Mouse (Mus musculus): ENCODE results near the gene Adarb1.

The Adarb1 gene

DNA sequence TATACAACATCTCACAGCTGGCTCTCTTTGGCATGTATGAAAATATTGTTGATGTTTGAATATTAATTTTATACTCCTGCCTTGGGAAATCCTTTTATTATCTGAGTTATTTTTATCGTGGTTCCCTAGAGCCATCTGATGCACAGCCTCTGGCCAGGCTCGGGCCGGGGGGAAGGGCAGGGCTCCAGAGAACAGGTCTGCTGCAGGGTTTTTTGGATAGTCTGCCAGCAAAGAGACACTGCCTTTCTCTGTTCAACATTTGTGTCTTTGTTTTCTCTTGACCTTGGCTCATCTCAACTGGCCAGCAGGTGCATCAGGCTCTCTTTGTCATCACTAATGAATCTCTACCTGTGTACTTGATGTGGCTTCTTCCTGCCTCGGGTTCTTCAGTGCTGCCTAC lies 32.3 kb downstream of the Adarb1 start:
- in situ Hi-C loops (cut with MboI, MseI) = no loop called here

- in situ Hi-C loops (cut with MboI, MseI) = no loop called here
These were observed 35.0 kb downstream of the Adarb1 start for GRCm38 (mm10) chr10:77383045-77383444.

GRCm38 (mm10) chr10:77381191-77381590 lies 36.9 kb downstream of the Adarb1 start:
- in situ Hi-C loops (cut with MboI, MseI) = no loop called here

GRCm38 (mm10) chr10:77380716-77381115 lies 37.4 kb downstream of the Adarb1 start:
- in situ Hi-C loops (cut with MboI, MseI) = no loop called here

GRCm38 (mm10) chr10:77379199-77379598 lies 38.9 kb downstream of the Adarb1 start:
- in situ Hi-C loops (cut with MboI, MseI) = no loop called here

- in situ Hi-C loops (cut with MboI, MseI) = no loop called here
These were observed 42.0 kb downstream of the Adarb1 start for GRCm38 (mm10) chr10:77376056-77376455.

GRCm38 (mm10) chr10:77374948-77375347 lies 43.1 kb downstream of the Adarb1 start:
- in situ Hi-C loops (cut with MboI, MseI) = no loop called here

DNA sequence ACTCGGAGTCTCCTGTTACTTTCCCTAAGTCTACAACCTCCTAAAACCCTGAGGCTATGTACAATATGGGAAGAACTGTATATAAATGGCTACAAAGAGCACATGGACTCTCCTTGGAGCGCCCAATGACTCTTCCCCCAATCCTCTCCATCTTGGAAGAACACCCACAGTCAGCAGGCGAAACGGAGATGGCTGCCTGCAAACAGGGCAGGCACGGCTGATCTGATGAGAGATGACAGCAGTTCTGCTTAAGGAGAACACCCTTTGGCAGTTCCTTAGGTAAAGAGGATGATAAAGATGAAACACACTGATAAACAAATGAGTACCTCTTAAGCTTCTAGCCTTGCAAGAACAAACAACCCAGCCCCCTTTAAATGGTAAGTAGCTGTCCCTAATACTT lies 43.7 kb downstream of the Adarb1 start:
- in situ Hi-C loops (cut with MboI, MseI) = no loop called here

DNA sequence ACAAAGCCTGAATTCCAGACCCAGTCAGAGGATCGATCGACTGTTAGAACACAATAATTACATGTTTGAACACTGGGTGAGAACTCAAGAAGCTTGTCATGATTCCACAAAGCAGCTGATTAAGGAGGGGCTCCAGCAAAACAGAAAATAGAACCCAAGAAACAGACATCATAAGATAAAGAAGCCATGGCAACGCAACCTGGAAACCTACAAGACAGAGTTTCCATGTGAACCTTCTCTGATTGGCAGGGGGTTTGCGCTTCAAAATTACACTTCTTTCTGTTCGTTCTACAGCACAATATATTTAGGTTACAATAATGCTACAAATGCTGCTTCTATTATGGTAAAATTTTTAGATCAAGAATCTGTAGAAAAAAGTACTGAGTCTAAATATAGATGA lies 47.9 kb downstream of the Adarb1 start:
- in situ Hi-C loops (cut with MboI, MseI) = no loop called here

DNA sequence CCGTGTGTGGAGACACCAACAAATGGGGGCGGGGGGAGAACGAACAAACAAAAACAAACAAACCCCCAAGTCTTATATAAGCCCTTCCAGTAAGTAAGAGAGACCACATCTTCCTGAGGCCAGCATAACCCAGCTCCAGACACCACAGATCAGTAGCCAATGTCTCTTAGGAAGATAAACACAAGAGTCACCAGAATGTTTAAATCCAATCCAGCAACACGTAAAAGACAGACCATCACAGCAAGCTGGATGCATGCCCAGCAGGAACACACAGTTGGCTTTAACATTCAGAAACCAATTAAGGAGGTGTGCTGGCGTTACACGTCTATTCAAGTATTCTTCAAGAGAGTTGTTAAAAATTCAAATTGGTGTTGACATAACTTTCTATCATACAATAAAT lies 50.1 kb downstream of the Adarb1 start:
- in situ Hi-C loops (cut with MboI, MseI) = no loop called here

- in situ Hi-C loops (cut with MboI, MseI) = no loop called here
These were observed 51.1 kb downstream of the Adarb1 start for GRCm38 (mm10) chr10:77366959-77367358.

GRCm38 (mm10) chr10:77365212-77365611 lies 52.9 kb downstream of the Adarb1 start:
- in situ Hi-C loops (cut with MboI, MseI) = no loop called here

- in situ Hi-C loops (cut with MboI, MseI) = no loop called here
These were observed 57.6 kb downstream of the Adarb1 start for GRCm38 (mm10) chr10:77360486-77360885.

DNA sequence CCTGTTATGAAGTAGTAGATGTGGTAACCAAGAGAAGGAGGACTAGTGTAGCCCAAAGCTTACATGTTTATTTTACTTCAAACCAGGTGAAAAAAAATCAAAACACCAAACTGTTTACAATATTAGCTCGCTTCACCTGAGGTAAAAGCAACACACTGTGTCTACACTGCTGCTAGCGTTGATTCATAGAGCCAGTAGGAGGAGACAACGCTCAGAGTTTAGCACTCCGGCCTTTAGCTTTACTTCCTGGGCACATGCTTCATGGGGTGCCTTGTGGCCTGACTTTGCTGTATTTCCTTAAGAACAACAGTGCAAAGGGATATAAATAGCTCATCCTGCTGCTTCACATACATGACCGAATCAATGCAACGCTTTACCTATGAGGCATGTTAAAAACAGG lies 60.1 kb downstream of the Adarb1 start:
- in situ Hi-C loops (cut with MboI, MseI) = loop anchor here (5.0 kb wide), 1 partner anchor 76 kb away; no protein-coding TSS in a partner anchor

GRCm38 (mm10) chr10:77353031-77353745 lies 64.9 kb downstream of the Adarb1 start:
- in situ Hi-C loops (cut with MboI, MseI) = no loop called here

DNA sequence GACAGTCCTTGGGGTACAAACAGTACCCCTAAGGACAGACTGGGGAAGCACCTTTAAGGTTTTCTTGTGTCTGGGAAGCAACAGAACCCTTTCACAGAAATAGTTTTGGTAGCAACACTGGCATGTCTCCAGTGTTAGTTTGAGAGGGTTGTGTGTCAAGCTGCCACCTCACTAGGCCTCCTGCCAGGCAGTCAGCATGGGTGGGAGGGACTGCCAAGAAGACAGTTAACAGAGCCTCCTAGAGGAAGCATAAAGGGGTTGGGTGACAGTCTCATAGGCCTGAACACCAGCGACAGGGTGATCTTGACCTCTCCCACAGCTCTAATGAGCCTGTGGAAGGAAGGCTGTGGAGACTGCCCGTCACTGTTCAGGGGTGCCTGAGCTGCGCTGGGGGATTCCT lies 75.2 kb downstream of the Adarb1 start:
- in situ Hi-C loops (cut with MboI, MseI) = no loop called here

DNA sequence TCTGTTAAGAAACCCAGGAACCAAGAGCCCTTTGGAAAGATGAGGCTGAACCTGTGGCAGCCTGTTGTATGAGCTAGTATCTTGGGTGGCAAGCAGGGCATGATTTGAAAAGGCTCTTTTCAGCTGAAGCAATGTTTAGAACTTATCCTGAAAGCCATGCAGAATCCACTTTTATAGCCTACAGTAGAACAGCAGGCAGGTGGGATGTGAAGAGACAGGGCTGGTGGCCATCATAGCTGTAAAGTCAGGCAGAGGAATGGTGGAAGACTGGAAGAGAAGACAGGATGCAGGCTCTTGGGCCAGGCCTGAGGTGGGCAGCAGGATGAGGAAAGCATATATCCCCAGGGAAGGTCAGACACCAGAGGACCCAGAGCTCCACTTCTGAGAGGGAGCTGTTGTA lies 76.4 kb downstream of the Adarb1 start:
- in situ Hi-C loops (cut with MboI, MseI) = no loop called here

- in situ Hi-C loops (cut with MboI, MseI) = no loop called here
These were observed 77.0 kb downstream of the Adarb1 start for GRCm38 (mm10) chr10:77341059-77341458.

GRCm38 (mm10) chr10:77339871-77340341 lies 78.2 kb downstream of the Adarb1 start:
- in situ Hi-C loops (cut with MboI, MseI) = no loop called here

DNA sequence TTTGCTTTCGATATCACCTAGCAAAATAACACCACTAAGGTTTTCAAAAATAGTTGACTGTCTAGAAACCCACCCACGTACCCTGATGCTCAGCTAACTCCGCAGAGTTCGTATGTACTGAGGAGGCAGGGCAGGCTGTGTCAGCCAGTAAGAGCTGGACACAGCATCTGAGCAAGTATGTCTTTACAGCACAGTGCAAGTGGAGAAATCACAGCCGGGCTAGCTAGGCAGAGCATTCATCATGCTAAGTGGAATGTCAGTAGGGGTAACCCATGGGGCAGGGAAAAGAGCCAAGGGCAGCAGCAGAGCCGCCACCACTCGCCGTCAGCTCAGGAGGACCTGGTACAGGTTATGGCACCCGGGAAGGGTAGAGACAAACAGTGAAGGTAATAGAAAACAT lies 84.6 kb downstream of the Adarb1 start:
- in situ Hi-C loops (cut with MboI, MseI) = no loop called here

GRCm38 (mm10) chr10:77329446-77330094 lies 88.5 kb downstream of the Adarb1 start:
- in situ Hi-C loops (cut with MboI, MseI) = no loop called here

DNA sequence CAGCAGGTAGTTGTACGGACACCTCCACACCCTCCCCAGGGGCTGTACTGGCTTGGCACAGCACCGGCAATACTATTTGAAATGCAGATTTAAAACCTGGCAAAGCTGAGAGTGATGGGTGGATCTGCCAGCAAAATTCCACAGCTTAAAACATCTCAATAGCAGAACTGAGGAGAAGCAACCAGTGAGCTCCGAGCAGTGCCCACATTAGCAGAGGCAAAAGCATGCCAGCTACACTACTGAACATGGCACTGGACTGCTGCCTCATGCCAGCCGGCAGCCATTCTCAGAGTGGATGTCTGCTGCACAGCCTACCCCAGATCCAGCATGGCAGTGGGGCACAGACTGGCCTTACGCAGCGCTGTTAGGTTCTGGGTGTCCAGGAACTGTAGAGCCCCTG lies 93.4 kb downstream of the Adarb1 start:
- in situ Hi-C loops (cut with MboI, MseI) = no loop called here

DNA sequence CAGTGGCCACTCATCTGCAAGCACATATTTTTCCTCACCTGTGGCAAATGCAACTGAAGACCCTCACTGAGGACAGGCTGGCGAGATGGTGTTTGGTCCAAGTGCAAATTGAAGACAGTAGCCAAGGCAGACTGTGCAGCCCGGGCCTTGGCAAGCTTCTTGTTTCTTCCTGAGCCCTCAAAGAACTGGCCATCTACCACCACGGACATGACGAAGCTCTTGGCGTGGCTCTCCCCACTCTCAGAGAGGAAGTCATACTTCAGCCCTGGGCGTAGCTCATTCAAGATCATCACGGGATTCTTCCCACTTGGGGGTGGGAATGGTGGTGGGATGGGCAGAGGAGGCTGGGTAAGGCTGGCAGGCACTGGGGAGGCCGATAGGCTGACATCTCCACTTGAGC lies 96.5 kb downstream of the Adarb1 start:
- in situ Hi-C loops (cut with MboI, MseI) = no loop called here
